9 mouse cellular contexts compared by ENCODE assay signal in the genomic region with DNA sequence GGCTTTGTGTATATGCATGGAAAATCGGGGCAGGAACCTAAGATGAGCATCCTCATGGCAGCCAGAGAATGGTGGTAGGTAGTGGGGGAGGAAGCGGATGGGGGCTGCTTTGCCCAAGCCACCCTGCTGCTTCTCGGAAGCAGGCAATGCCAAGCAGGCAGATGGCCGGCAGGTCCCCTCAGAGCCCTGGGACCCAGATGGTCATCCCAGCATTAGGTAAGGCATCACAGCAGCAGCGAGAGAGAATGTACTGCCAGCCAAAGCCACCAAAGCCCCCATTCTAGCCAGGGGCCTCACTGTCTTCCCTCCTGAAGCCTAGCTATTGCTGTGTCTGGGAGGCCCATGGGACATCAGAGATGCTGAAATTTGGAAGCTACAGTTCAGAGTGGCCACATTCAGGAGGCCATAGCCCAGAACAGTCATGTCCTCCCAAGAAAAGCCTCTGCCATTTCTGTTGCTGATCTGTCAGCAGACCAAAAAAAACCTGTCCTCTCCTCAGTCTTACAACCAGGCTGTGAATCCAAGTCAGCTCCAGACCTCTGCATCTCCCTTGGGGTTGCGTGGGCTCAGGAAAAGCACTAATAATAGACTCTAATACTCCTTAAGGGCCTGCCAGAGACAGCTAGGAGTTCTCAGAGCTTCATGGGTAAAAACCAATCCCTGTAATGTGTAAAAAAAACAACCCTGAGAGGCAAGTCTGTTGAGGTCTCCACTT.
DNase-seq lines count a peak whose midpoint lies in the region; ATAC-seq lines count a peak whose summit lies in the region.
"Had no signal": no experiment of that assay in that cellular context is flagged by ENCODE, and none has a peak within 500 bp of the region (broad histone marks: within the 10 kb centered on the region; RNA-seq: fewer than 3 reads in every experiment).

No protein-coding gene starts in this region.

- no peak for ATAC-seq in kidney, embryonic 16.5 days (ENCODE audit: low FRiP score, low TSS enrichment)
- ATAC-seq in forebrain, embryonic 15.5 days (replicated peaks), result no peak
- no peak for ATAC-seq in midbrain, embryonic 13.5 days
- ATAC-seq: liver, postnatal 0 days had no signal

- H3K27me3 ChIP-seq in kidney, embryonic 16.5 days (ENCODE audit: insufficient read depth, low read length), result no peaks in the 10 kb centered on the region
- H3K27me3 ChIP-seq in forebrain, embryonic 15.5 days, result no peaks in the 10 kb centered on the region
- H3K27me3 ChIP-seq in midbrain, embryonic 13.5 days, result no peaks in the 10 kb centered on the region

- H3K9me3 ChIP-seq in kidney, embryonic 16.5 days (ENCODE audit: low read length), result peaks cover 6% of the 10 kb centered on the region; the same call in 1 of the 2 replicates
- no peaks in the 10 kb centered on the region for H3K9me3 ChIP-seq in forebrain, embryonic 15.5 days
- no peaks in the 10 kb centered on the region for H3K9me3 ChIP-seq in midbrain, embryonic 13.5 days

- no peak overlapping the region for H3K4me2 ChIP-seq in kidney, embryonic 16.5 days (replicated peaks; ENCODE audit: low read depth, low read length)
- H3K4me2 ChIP-seq in forebrain, embryonic 15.5 days (replicated peaks), result no peak overlapping the region
- no peak overlapping the region for H3K4me2 ChIP-seq in midbrain, embryonic 13.5 days (replicated peaks)

- peak overlapping the region; percentile 81 for H3K27ac ChIP-seq in kidney, embryonic 16.5 days (ENCODE audit: low read length)
- peak overlapping the region; percentile 51 for H3K27ac ChIP-seq in forebrain, embryonic 15.5 days (replicated peaks)
- H3K27ac ChIP-seq in midbrain, embryonic 13.5 days, result peak overlapping the region; percentile 68

- H3K4me1 ChIP-seq in kidney, embryonic 16.5 days (ENCODE audit: insufficient read depth, low read length), result peaks cover 55% of the 10 kb centered on the region
- H3K4me1 ChIP-seq in forebrain, embryonic 15.5 days, result peaks cover 41% of the 10 kb centered on the region
- peaks cover 30% of the 10 kb centered on the region for H3K4me1 ChIP-seq in midbrain, embryonic 13.5 days (replicated peaks)

- no peak overlapping the region for H3K4me3 ChIP-seq in kidney, embryonic 16.5 days (ENCODE audit: low read length)
- no peak overlapping the region for H3K4me3 ChIP-seq in forebrain, embryonic 15.5 days
- H3K4me3 ChIP-seq in midbrain, embryonic 13.5 days (replicated peaks), result no peak overlapping the region

- intact Hi-C loops in left cerebral cortex, postnatal 36 days (cut with DNase I), result loop anchor here (10.0 kb wide), 1 partner anchor 596 kb away; no protein-coding TSS in a partner anchor

- H3K9ac ChIP-seq in kidney, embryonic 16.5 days (replicated peaks; ENCODE audit: low read length), result peak overlapping the region; percentile 18; the same call in 1 of the 2 replicates
- H3K9ac ChIP-seq in forebrain, embryonic 15.5 days (replicated peaks), result no peak overlapping the region
- no peak overlapping the region for H3K9ac ChIP-seq in midbrain, embryonic 13.5 days (replicated peaks)
- H3K9ac ChIP-seq: liver, postnatal 0 days had no signal

- 84% methylated on average over 6 of the region's 6 CpGs for whole genome bisulfite sequencing in kidney, embryonic 16.5 days
- 71% methylated on average over 6 of the region's 6 CpGs for WGBS in forebrain, embryonic 15.5 days
- 85% methylated on average over 6 of the region's 6 CpGs for WGBS in midbrain, embryonic 13.5 days

- DNase-seq in kidney, postnatal 36 days, result no peak
- peak; percentile 88 to 90 for DNase-seq in cerebellum, adult 18-20 months
- DNase-seq in liver, result no peak
- no peak for DNase-seq in left cerebral cortex, postnatal 36 days (ENCODE audit: low spot score in 2 of 2)
- no peak for DNase-seq in spleen, postnatal 36 days (ENCODE audit: low spot score in 2 of 2)
- DNase-seq: liver, postnatal 0 days had no signal

- 0 out of 2 replicates have a peak, but pooled peaks cover 2% of the 10 kb centered on the region for H3K36me3 ChIP-seq in kidney, embryonic 16.5 days (ENCODE audit: insufficient read depth, low read length)
- H3K36me3 ChIP-seq in forebrain, embryonic 15.5 days, result no peaks in the 10 kb centered on the region
- H3K36me3 ChIP-seq in midbrain, embryonic 13.5 days, result peaks cover 12% of the 10 kb centered on the region; the same call in 1 of the 2 replicates

Comparison
In these comparisons a context has a peak if more than half of its experiments do, and no peak if none do; other contexts are left out.
1. DNase-seq: peak in cerebellum, adult 18-20 months (2 of 2); none in kidney, postnatal 36 days (0 of 2), liver (single experiment), left cerebral cortex, postnatal 36 days (0 of 2) and spleen, postnatal 36 days (0 of 2).
2. Peak in every context shown above with its lines, with median percentiles within 50 percentile points of each other: H3K27ac ChIP-seq.